Mouse (Mus musculus) CH12.LX (cell line): ENCODE measurements around the gene Gfod2. TPM values are rescaled to one million over a fixed set of nuclear protein-coding genes. Genes with fewer than 3 reads are reported as not detected.
A peak's percentile ranks its signal among the peaks of the same experiment; 100 is the strongest.

Experiments
- DNase-seq: peaks from one replicate; pipeline ENCODE4 v3.0.0-alpha.2; 2013; ENCODE audit errors: extremely low read depth
- H3K27ac ChIP-seq: 2 replicates; pipeline ENCODE4 v1.5.1; 2012; ENCODE audit warnings: low read depth, mild to moderate bottlenecking, control low read depth, moderate library complexity; ENCODE audit not compliant: insufficient read depth
- H3K27me3 ChIP-seq: replicated peaks from 2 replicates; pipeline ENCODE3; 2012; ENCODE audit warnings: inconsistent platforms
- H3K36me3 ChIP-seq, 2 experiments: replicated peaks in 1 of 2; 2 replicates each; pipeline versions ENCODE3 to v1.6.1; 2012; ENCODE audit warnings: inconsistent platforms in 1 of 2, low read length in 1 of 2, mild to moderate bottlenecking in 1 of 2, mixed read lengths in 1 of 2, moderate library complexity in 1 of 2; ENCODE audit not compliant: control insufficient read depth in 1 of 2, insufficient read depth in 1 of 2
- H3K4me1 ChIP-seq, 2 experiments: 2 replicates each; pipeline ENCODE4 v1.6.1; 2012; ENCODE audit warnings: inconsistent platforms in 1 of 2, moderate library complexity in 1 of 2; ENCODE audit not compliant: insufficient read depth in 2 of 2, control insufficient read depth in 1 of 2
- H3K4me2 ChIP-seq: 2 replicates; pipeline ENCODE4 v1.6.1; 2012; ENCODE audit warnings: low read depth, mild to moderate bottlenecking, control low read depth; ENCODE audit not compliant: poor library complexity, insufficient read depth, severe bottlenecking
- H3K4me3 ChIP-seq, 3 experiments: fragments of 150-350 bp in 1 of 3; sonication (generic) in 1 of 3; replicated peaks in 1 of 3; 2 replicates each; pipeline versions ENCODE3 to v1.5.1; 2011 to 2012; ENCODE audit warnings: low read depth in 2 of 3, low read length in 2 of 3, mild to moderate bottlenecking in 2 of 3, moderate library complexity in 2 of 3, control low read depth in 1 of 3, improper control_type of control experiment in 1 of 3, inconsistent platforms in 1 of 3, mixed read lengths in 1 of 3; ENCODE audit not compliant: poor library complexity in 1 of 3
- H3K79me2 ChIP-seq: replicated peaks from 2 replicates; pipeline ENCODE4 v1.6.1; 2012; ENCODE audit warnings: mild to moderate bottlenecking, moderate library complexity; ENCODE audit not compliant: control insufficient read depth, poor library complexity, insufficient read depth, severe bottlenecking; ENCODE audit errors: extremely low read depth
- H3K9ac ChIP-seq: 2 replicates; pipeline ENCODE4 v1.6.1; 2012; ENCODE audit warnings: low read depth, mild to moderate bottlenecking, control low read depth, moderate library complexity; ENCODE audit not compliant: insufficient read depth
- H3K9me3 ChIP-seq: replicated peaks from 2 replicates; pipeline ENCODE3; 2012; ENCODE audit warnings: low read length, inconsistent platforms, mixed read lengths
- CHD1 ChIP-seq: IDR thresholded peaks from 2 replicates; pipeline ENCODE4 v1.6.1; 2012; ENCODE audit warnings: low read depth, low read length, improper control_type of control experiment, inconsistent platforms
- CTCF ChIP-seq, 2 experiments: IDR thresholded peaks in 1 of 2; conservative IDR thresholded peaks in 1 of 2; 2 replicates each; pipeline ENCODE4 v1.5.1; 2011 to 2012; ENCODE audit warnings: low read depth in 2 of 2, low read length in 2 of 2, improper control_type of control experiment in 1 of 2, inconsistent platforms in 1 of 2, mild to moderate bottlenecking in 1 of 2, moderate library complexity in 1 of 2
- EP300 ChIP-seq: IDR thresholded peaks from 2 replicates; pipeline ENCODE4 v1.6.1; 2011; ENCODE audit warnings: low read length, improper control_type of control experiment
- ETS1 ChIP-seq: conservative IDR thresholded peaks from 2 replicates; pipeline ENCODE4 v1.6.1; 2012; ENCODE audit warnings: low read depth, mild to moderate bottlenecking, inconsistent platforms, low read length, improper control_type of control experiment, moderate library complexity
- GABPA ChIP-seq: IDR thresholded peaks from 2 replicates; pipeline ENCODE4 v1.6.1; 2012; ENCODE audit warnings: low read depth, low read length, improper control_type of control experiment, inconsistent platforms; ENCODE audit not compliant: insufficient replicate concordance
- IRF4 ChIP-seq: IDR thresholded peaks from 2 replicates; pipeline ENCODE4 v1.6.1; 2014; ENCODE audit warnings: low read depth, mild to moderate bottlenecking, inconsistent platforms, low read length, improper control_type of control experiment
- KAT2A ChIP-seq: IDR thresholded peaks from 2 replicates; pipeline ENCODE4 v1.6.1; 2012; ENCODE audit warnings: low read length, improper control_type of control experiment, inconsistent platforms; ENCODE audit not compliant: insufficient replicate concordance
- MYC ChIP-seq: IDR thresholded peaks from 2 replicates; pipeline ENCODE4 v1.6.1; 2011; ENCODE audit warnings: low read depth, mild to moderate bottlenecking, improper control_type of control experiment, low read length
- POLR2A ChIP-seq: IDR thresholded peaks from 2 replicates; pipeline ENCODE4 v1.6.1; 2011; ENCODE audit warnings: low read depth, mild to moderate bottlenecking, improper control_type of control experiment, low read length
- SMC3 ChIP-seq: IDR thresholded peaks from 2 replicates; pipeline ENCODE4 v1.6.1; 2011; ENCODE audit warnings: low read depth, low read length, improper control_type of control experiment
- ZKSCAN1 ChIP-seq: IDR thresholded peaks from 2 replicates; pipeline ENCODE4 v1.6.1; 2012; ENCODE audit warnings: low read depth, inconsistent platforms, low read length, improper control_type of control experiment, borderline replicate concordance
- dilution Hi-C: fragments of 300-500 bp; cut with MboI; formaldehyde crosslinking; loops from 2 replicates; pipeline ENCODE4 v1.14.3; 2020; ENCODE audit warnings: low sequenced_read_pairs; ENCODE audit not compliant: extremely low pct_unique_long_range_greater_than_20kb, extremely low pct_ligation_motif_present
- in situ Hi-C: fragments of 300-500 bp; cut with MboI; formaldehyde crosslinking; loops from 3 replicates; pipeline ENCODE4 v1.14.3; 2019; ENCODE audit warnings: low sequenced_read_pairs, low pct_ligation_motif_present, low pct_unique_long_range_greater_than_20kb, mixed read lengths
- polyA plus RNA-seq: library from polyadenylated mRNA; unstranded; fragments of >175 nt; gene quantifications from 2 replicates; pipeline ENCODE4 v1.2.1, GENCODE M21; 2012; ENCODE audit warnings: low read depth; ENCODE audit not compliant: insufficient read length
- total RNA-seq, 2 experiments: library from RNA; depleted of rRNA; stranded (reverse); fragments of 300-350 nt in 1 of 2; fragments of >200 nt in 1 of 2; gene quantifications; 2 replicates each; pipeline ENCODE4 v1.2.3; 2012 to 2014

Gfod2 gene
- total and polyA plus RNA-seq, 3 experiments: 1.7 to 3.1 (median 3.1) TPM

DNA sequence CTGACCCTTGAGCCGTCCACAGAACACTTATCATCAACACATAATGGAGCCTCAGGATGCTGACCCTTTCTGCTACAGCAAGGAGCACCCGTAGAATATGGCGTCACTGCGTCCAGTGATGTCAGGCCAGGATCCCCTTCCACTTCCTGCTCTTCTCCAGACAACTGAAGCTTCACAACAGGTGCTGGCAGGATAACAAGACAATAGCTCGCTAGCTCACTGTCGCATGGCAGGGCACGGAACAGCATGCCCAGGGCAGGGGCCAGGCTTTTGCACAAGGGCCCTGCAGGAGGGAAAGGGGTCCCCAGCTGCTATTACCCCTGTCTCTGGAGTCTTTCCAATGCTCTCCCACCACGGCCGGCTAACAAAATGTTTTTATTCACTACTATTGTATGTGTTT is 35.6 kb downstream of the Gfod2 start:
- no peak for DNase-seq
- Histone ChIP-seq H3K27ac (no peak overlapping the region), H3K79me2 (no peaks in the 10 kb centered on the region), H3K4me3 (no peak overlapping the region), H3K4me1 (no peaks in the 10 kb centered on the region)
- TF ChIP-seq KAT2A: no peak
- no peak for TF ChIP-seq IRF4
- no peak for TF ChIP-seq POLR2A
- TF ChIP-seq, all 38 proteins: peak for 0
- H3K36me3 ChIP-seq: peaks cover 3 to 26% of the 10 kb centered on the region in 2 experiments
- H3K27me3 ChIP-seq: no peaks in the 10 kb centered on the region
- in situ Hi-C loops (loop anchor here (25.0 kb wide), 1 partner anchor 314 kb away; no protein-coding TSS in a partner anchor), dilution Hi-C loops (no loop called here)
- H3K9ac ChIP-seq: no peak overlapping the region
- H3K9me3 ChIP-seq: no peaks in the 10 kb centered on the region
- no peak overlapping the region for H3K4me2 ChIP-seq

DNA sequence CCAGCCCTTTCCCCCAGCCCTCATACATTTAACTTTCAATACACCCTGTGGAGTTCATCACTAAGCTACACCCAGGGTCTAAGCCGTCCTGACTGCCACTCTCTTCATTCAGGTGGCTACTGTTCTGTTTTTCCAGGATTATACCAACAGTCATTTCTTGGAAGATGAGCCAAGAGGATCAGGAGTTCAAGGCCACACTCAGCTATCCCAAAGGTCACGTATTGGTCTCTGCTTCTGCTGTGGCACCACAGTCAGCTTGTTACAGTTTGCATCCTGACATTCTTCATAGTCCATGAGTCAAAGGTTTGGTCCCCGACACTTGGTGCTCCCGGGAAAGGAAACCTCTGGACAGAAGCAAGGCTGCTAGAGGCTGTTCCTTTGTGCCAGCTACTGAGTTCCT is 38.8 kb downstream of the Gfod2 start:
- no peaks in the 10 kb centered on the region for H3K4me1 ChIP-seq
- no peak overlapping the region for H3K9ac ChIP-seq
- no peak overlapping the region for H3K4me3 ChIP-seq
- TF ChIP-seq MYC (no peak), ETS1 (no peak), ZKSCAN1 (no peak)
- TF ChIP-seq, all 38 proteins: peak for 0
- Histone ChIP-seq H3K27me3 (no peaks in the 10 kb centered on the region), H3K4me2 (no peak overlapping the region), H3K27ac (no peak overlapping the region), H3K36me3 (peaks cover 0 to 21% of the 10 kb centered on the region in 2 experiments), H3K79me2 (no peaks in the 10 kb centered on the region), H3K9me3 (no peaks in the 10 kb centered on the region)
- dilution Hi-C loops (no loop called here), in situ Hi-C loops (loop anchor here (25.0 kb wide), 1 partner anchor 318 kb away; no protein-coding TSS in a partner anchor)
- DNase-seq: no peak

DNA sequence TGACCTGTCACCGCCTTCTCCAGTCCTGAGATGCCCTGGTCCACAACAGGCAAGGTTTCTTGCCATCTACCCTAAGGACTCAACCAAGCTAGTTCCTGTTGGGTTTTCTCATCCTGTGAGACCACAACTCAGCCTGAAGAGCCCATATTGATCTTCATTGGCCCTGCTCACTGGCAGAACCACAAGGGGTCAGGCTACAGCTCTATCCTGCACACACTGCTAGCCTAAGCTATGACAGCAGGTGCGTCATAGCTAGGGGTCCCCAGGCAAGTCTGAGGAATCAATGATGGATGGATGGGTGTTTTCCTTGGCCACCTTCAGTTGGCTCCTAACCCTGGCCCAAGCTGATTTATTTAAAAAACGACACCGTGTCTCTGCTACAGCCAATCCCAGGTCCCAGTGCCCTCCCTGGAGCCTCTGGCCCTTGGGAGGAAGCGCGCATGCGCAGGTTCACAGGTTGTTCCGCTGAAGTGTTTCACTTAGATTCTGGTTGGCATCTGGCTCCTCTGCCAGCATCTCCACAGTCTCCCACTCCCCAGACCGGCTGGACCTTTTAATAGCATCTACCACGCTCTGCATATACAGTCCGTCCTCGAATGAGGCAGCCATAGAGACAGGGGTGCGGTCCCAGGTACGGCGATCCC is 42.0 kb downstream of the Gfod2 start:
- Histone ChIP-seq H3K9me3 (no peaks in the 10 kb centered on the region), H3K27ac (no peak overlapping the region), H3K9ac (no peak overlapping the region), H3K4me1 (no peaks in the 10 kb centered on the region), H3K27me3 (no peaks in the 10 kb centered on the region), H3K4me3 (no peak overlapping the region), H3K36me3 (peaks cover 0 to 11% of the 10 kb centered on the region in 2 experiments)
- dilution Hi-C loops: no loop called here
- no peak for DNase-seq
- peak; percentile 46 for TF ChIP-seq SMC3
- no peak for TF ChIP-seq GABPA
- TF ChIP-seq CHD1: no peak
- peak in 1 of 2 experiments; percentile 51; a peak in 2 of 4 replicates for TF ChIP-seq CTCF (conservative IDR thresholded peaks at IDR 0.05 in 1 of 2, IDR thresholded peaks at IDR 0.05 in 1 of 2; ENCODE audit: low read depth in 2 of 2, low read length in 2 of 2)
- no peak for TF ChIP-seq EP300
- TF ChIP-seq, all 38 proteins: peak for 2
- in situ Hi-C loops: loop anchor here (25.0 kb wide), 1 partner anchor 321 kb away; no protein-coding TSS in a partner anchor
- Histone ChIP-seq H3K79me2 (no peaks in the 10 kb centered on the region), H3K4me2 (no peak overlapping the region)
